Mouse (Mus musculus): Measurements from ENCODE around the gene Nfe2l1. TPM values are rescaled to one million over a fixed set of nuclear protein-coding genes. Genes with fewer than 3 reads are reported as not detected.
A peak's percentile ranks its signal among the peaks of the same experiment; 100 is the strongest.

Nfe2l1 gene
- polyA plus RNA-seq, 1 experiment from 2014 or later: 71.9 TPM

- Histone ChIP-seq H3K9me3 (replicated peaks) (no peaks in the 10 kb centered on the region), H3K4me3 (peak overlapping the region; percentile 65), H3K27ac (replicated peaks) (peak overlapping the region; percentile 89), H3K36me3 (peaks cover 67% of the 10 kb centered on the region), H3K4me1 (peaks cover 72% of the 10 kb centered on the region), H3K27me3 (ENCODE audit: low read depth, poor library complexity, severe bottlenecking) (no peaks in the 10 kb centered on the region)
- no peak for DNase-seq (ENCODE audit: low spot score)
- WGBS: 50% methylated on average over 7 of the region's 7 CpGs
Measured at GRCm38 (mm10) chr11:96824783-96825495, 4.8 kb downstream of the Nfe2l1 start.

GRCm38 (mm10) chr11:96823880-96824782, 5.6 kb downstream of the Nfe2l1 start:
- H3K36me3 ChIP-seq: peaks cover 75% of the 10 kb centered on the region
- 1% methylated on average over 24 of the region's 26 CpGs for WGBS
- H3K9me3 ChIP-seq (replicated peaks): no peaks in the 10 kb centered on the region
- H3K27me3 ChIP-seq (ENCODE audit: low read depth, poor library complexity, severe bottlenecking): no peaks in the 10 kb centered on the region
- peak overlapping the region; percentile 89 for H3K27ac ChIP-seq (replicated peaks)
- H3K4me3 ChIP-seq: peak overlapping the region; percentile 65
- DNase-seq (ENCODE audit: low spot score): peak; percentile 94
- H3K4me1 ChIP-seq: peaks cover 70% of the 10 kb centered on the region

GRCm38 (mm10) chr11:96823471-96823837, 6.3 kb downstream of the Nfe2l1 start:
- no peaks in the 10 kb centered on the region for H3K9me3 ChIP-seq (replicated peaks)
- H3K36me3 ChIP-seq: peaks cover 82% of the 10 kb centered on the region
- H3K4me1 ChIP-seq: peaks cover 64% of the 10 kb centered on the region
- DNase-seq (ENCODE audit: low spot score): no peak
- WGBS: 4% methylated on average over 13 of the region's 13 CpGs
- H3K27me3 ChIP-seq (ENCODE audit: low read depth, poor library complexity, severe bottlenecking): no peaks in the 10 kb centered on the region
- H3K4me3 ChIP-seq: peak overlapping the region; percentile 65
- H3K27ac ChIP-seq (replicated peaks): peak overlapping the region; percentile 89

- Histone ChIP-seq H3K27me3 (ENCODE audit: low read depth, poor library complexity, severe bottlenecking) (no peaks in the 10 kb centered on the region), H3K9me3 (replicated peaks) (no peaks in the 10 kb centered on the region), H3K27ac (replicated peaks) (peak overlapping the region; percentile 89), H3K36me3 (peaks cover 84% of the 10 kb centered on the region), H3K4me1 (peaks cover 61% of the 10 kb centered on the region), H3K4me3 (peak overlapping the region; percentile 65)
- 30% methylated on average over 4 of the region's 4 CpGs for WGBS
- DNase-seq (ENCODE audit: low spot score): no peak
Measured at GRCm38 (mm10) chr11:96822675-96823470, 6.9 kb downstream of the Nfe2l1 start.

- DNase-seq (ENCODE audit: low spot score): no peak
- Histone ChIP-seq H3K9me3 (replicated peaks) (no peaks in the 10 kb centered on the region), H3K27ac (replicated peaks) (no peak overlapping the region), H3K4me3 (no peak overlapping the region), H3K36me3 (peaks cover 84% of the 10 kb centered on the region), H3K4me1 (peaks cover 59% of the 10 kb centered on the region), H3K27me3 (ENCODE audit: low read depth, poor library complexity, severe bottlenecking) (no peaks in the 10 kb centered on the region)
- 94% methylated on average over 10 of the region's 10 CpGs for WGBS
Measured at GRCm38 (mm10) chr11:96821956-96822355, 7.8 kb downstream of the Nfe2l1 start.

- peaks cover 94% of the 10 kb centered on the region for H3K36me3 ChIP-seq
- H3K4me1 ChIP-seq: peaks cover 21% of the 10 kb centered on the region
- H3K4me3 ChIP-seq: no peak overlapping the region
- WGBS: 85% methylated on average over 8 of the region's 8 CpGs
- H3K27me3 ChIP-seq (ENCODE audit: low read depth, poor library complexity, severe bottlenecking): no peaks in the 10 kb centered on the region
- no peaks in the 10 kb centered on the region for H3K9me3 ChIP-seq (replicated peaks)
- DNase-seq (ENCODE audit: low spot score): no peak
- 0 out of 2 replicates have a peak overlapping the region, but pooled peaks have one; percentile 42 for H3K27ac ChIP-seq (replicated peaks)
Measured at GRCm38 (mm10) chr11:96818128-96818710, 11.5 kb downstream of the Nfe2l1 start.

- no peak overlapping the region for H3K4me3 ChIP-seq
- H3K27ac ChIP-seq (replicated peaks): no peak overlapping the region
- DNase-seq (ENCODE audit: low spot score): no peak
- peaks cover 10% of the 10 kb centered on the region for H3K4me1 ChIP-seq
- peaks cover 95% of the 10 kb centered on the region for H3K36me3 ChIP-seq
- WGBS: 72% methylated on average over 5 of the region's 5 CpGs
- no peaks in the 10 kb centered on the region for H3K9me3 ChIP-seq (replicated peaks)
- no peaks in the 10 kb centered on the region for H3K27me3 ChIP-seq (ENCODE audit: low read depth, poor library complexity, severe bottlenecking)
Measured at GRCm38 (mm10) chr11:96816979-96817378, 12.8 kb downstream of the Nfe2l1 start.

GRCm38 (mm10) chr11:96816494-96816893, 13.3 kb downstream of the Nfe2l1 start:
- H3K4me1 ChIP-seq: peaks cover 10% of the 10 kb centered on the region
- no peak for DNase-seq (ENCODE audit: low spot score)
- no peaks in the 10 kb centered on the region for H3K27me3 ChIP-seq (ENCODE audit: low read depth, poor library complexity, severe bottlenecking)
- WGBS: 95% methylated on average over 1 of the region's 1 CpGs
- H3K9me3 ChIP-seq (replicated peaks): no peaks in the 10 kb centered on the region
- H3K36me3 ChIP-seq: peaks cover 95% of the 10 kb centered on the region
- H3K4me3 ChIP-seq: no peak overlapping the region
- H3K27ac ChIP-seq (replicated peaks): no peak overlapping the region

- Histone ChIP-seq H3K36me3 (peaks cover 95% of the 10 kb centered on the region), H3K27ac (replicated peaks) (no peak overlapping the region), H3K4me1 (peaks cover 10% of the 10 kb centered on the region), H3K9me3 (replicated peaks) (no peaks in the 10 kb centered on the region), H3K4me3 (no peak overlapping the region), H3K27me3 (ENCODE audit: low read depth, poor library complexity, severe bottlenecking) (no peaks in the 10 kb centered on the region)
- DNase-seq (ENCODE audit: low spot score): no peak
- WGBS: 95% methylated on average over 2 of the region's 2 CpGs
Measured at GRCm38 (mm10) chr11:96815895-96816294, 13.9 kb downstream of the Nfe2l1 start.

- no peak overlapping the region for H3K27ac ChIP-seq (replicated peaks)
- H3K36me3 ChIP-seq: peaks cover 95% of the 10 kb centered on the region
- no peak for DNase-seq (ENCODE audit: low spot score)
- H3K4me3 ChIP-seq: no peak overlapping the region
- WGBS: 97% methylated on average over 2 of the region's 2 CpGs
- H3K27me3 ChIP-seq (ENCODE audit: low read depth, poor library complexity, severe bottlenecking): no peaks in the 10 kb centered on the region
- H3K9me3 ChIP-seq (replicated peaks): no peaks in the 10 kb centered on the region
- peaks cover 10% of the 10 kb centered on the region for H3K4me1 ChIP-seq
Measured at GRCm38 (mm10) chr11:96814443-96814842, 15.3 kb downstream of the Nfe2l1 start.

GRCm38 (mm10) chr11:96813920-96814319, 15.8 kb downstream of the Nfe2l1 start:
- WGBS: 92% methylated on average over 5 of the region's 5 CpGs
- Histone ChIP-seq H3K36me3 (peaks cover 95% of the 10 kb centered on the region), H3K9me3 (replicated peaks) (no peaks in the 10 kb centered on the region), H3K27me3 (ENCODE audit: low read depth, poor library complexity, severe bottlenecking) (no peaks in the 10 kb centered on the region), H3K4me3 (no peak overlapping the region), H3K4me1 (peaks cover 10% of the 10 kb centered on the region), H3K27ac (replicated peaks) (no peak overlapping the region)
- DNase-seq (ENCODE audit: low spot score): no peak

- WGBS: 87% methylated on average over 4 of the region's 4 CpGs
- Histone ChIP-seq H3K36me3 (peaks cover 95% of the 10 kb centered on the region), H3K9me3 (replicated peaks) (no peaks in the 10 kb centered on the region)
Measured at GRCm38 (mm10) chr11:96813455-96813854, 16.3 kb downstream of the Nfe2l1 start.

More at GRCm38 (mm10) chr11:96813455-96813854, 16.3 kb downstream of the Nfe2l1 start:
- no peak for DNase-seq (ENCODE audit: low spot score)
- Histone ChIP-seq H3K4me3 (no peak overlapping the region), H3K27me3 (ENCODE audit: low read depth, poor library complexity, severe bottlenecking) (no peaks in the 10 kb centered on the region), H3K4me1 (peaks cover 10% of the 10 kb centered on the region), H3K27ac (replicated peaks) (no peak overlapping the region)

Data from midbrain, embryonic 10.5 days (tissue).